Mouse (Mus musculus) kidney, postnatal 0 days (tissue): ENCODE data around the gene Olfr596. TPM values are rescaled to one million over a fixed set of nuclear protein-coding genes. Genes with fewer than 3 reads are reported as not detected.
"Not testable (repeated sequence)": the region's sequence is repeated elsewhere in the genome, so short reads cannot be mapped to it uniquely, and the experiment has no call there.

ENCODE experiments used
- ATAC-seq: fragments of 200-750 bp; cut with Nextera tagmentation; replicated peaks from 2 replicates; pipeline ENCODE4 v1.8.0; 2017; ENCODE audit warnings: low read depth, moderate number of reproducible peaks, moderate TSS enrichment, moderate library complexity; ENCODE audit not compliant: low FRiP score
- DNase-seq: peaks from one replicate; pipeline ENCODE4 v3.0.0-alpha.2; 2016; ENCODE audit warnings: low spot score
- H3K27ac ChIP-seq: fragments of 300-500 bp; sonication (generic); 2 replicates; pipeline ENCODE4 v1.5.1; 2014; ENCODE audit warnings: mild to moderate bottlenecking
- H3K27me3 ChIP-seq: fragments of 300-500 bp; sonication (generic); 2 replicates; pipeline ENCODE4 v1.6.1; 2014; ENCODE audit warnings: low read length, mixed read lengths; ENCODE audit not compliant: insufficient read depth
- H3K36me3 ChIP-seq: fragments of 300-500 bp; sonication (generic); 2 replicates; pipeline ENCODE4 v1.6.1; 2014; ENCODE audit warnings: low read length, mixed read lengths; ENCODE audit not compliant: insufficient read depth
- H3K4me1 ChIP-seq: fragments of 300-500 bp; sonication (generic); replicated peaks from 2 replicates; pipeline ENCODE4 v1.6.1; 2014; ENCODE audit warnings: antibody characterized with exemption, low read length, mixed read lengths; ENCODE audit not compliant: insufficient read depth
- H3K4me2 ChIP-seq: fragments of 300-500 bp; sonication (generic); 2 replicates; pipeline ENCODE4 v1.6.1; 2014; ENCODE audit warnings: mild to moderate bottlenecking, low read length, moderate library complexity, mixed read lengths
- H3K4me3 ChIP-seq: fragments of 300-500 bp; sonication (generic); replicated peaks from 2 replicates; pipeline ENCODE4 v1.5.1; 2014; ENCODE audit warnings: low read depth, low read length
- H3K9ac ChIP-seq: fragments of 300-500 bp; sonication (generic); 2 replicates; pipeline ENCODE4 v1.6.1; 2014; ENCODE audit warnings: low read depth, low read length
- H3K9me3 ChIP-seq: fragments of 300-500 bp; sonication (generic); replicated peaks from 2 replicates; pipeline ENCODE4 v1.6.1; 2016; ENCODE audit warnings: low read length, inconsistent platforms, mixed read lengths
- CTCF ChIP-seq: IDR thresholded peaks from 2 replicates; pipeline ENCODE4 v1.5.1; 2016; ENCODE audit warnings: antibody characterized with exemption, low read depth, mild to moderate bottlenecking, moderate library complexity
- WGBS: fragments of 180-500 bp; shearing (Covaris S2); extraction: QIAGEN DNeasy Blood & Tissue Kit; methylation state at CpG from one replicate; pipeline ENCODE4 v1.1.7; 2014; 5-methylcytosine and 5-hydroxymethylcytosine counted together
- microRNA-seq: library from miRNA; unstranded; fragments of <30 nt; microRNA quantifications from one replicate; pipeline ENCODE4, GENCODE M21; 2016
- polyA plus RNA-seq: library from polyadenylated mRNA; unstranded; fragments of >200 nt; fragmentation: Nextera tagmentation; extraction: Ambion mirVana; gene quantifications from 2 replicates; pipeline ENCODE4 v1.2.1, GENCODE M21; 2015

The Olfr596 gene
- not detected in 2 replicates for polyA plus RNA-seq

DNA sequence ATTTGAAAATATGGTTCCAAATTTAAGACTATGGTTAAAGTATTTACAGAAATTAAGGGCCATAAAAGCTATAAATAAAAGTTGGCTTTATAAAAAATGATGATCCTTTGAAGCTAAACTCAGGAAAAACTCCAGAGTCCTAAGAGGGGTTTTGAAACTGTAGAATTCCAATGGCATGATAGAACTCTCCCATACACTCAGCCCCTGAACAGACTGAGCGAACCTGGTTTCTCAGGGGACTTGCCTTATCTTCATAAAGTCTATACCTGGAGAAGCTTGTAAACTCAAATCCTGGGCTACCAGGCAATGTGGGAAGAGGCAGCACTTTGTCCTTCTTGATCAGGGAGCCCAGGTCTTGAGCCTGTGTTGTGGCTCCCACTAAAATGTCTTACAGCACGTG, at the start of gene Olfr596:
Olfr596 (plus strand) TSS at position 301 of the 400 bp plus-strand sequence.
- H3K4me2 ChIP-seq, H3K4me3 ChIP-seq, H3K27ac ChIP-seq, H3K9me3 ChIP-seq, H3K36me3 ChIP-seq, DNase-seq, H3K27me3 ChIP-seq, ATAC-seq, H3K9ac ChIP-seq, H3K4me1 ChIP-seq: not testable (repeated sequence)
- WGBS, result 88% methylated on average over 2 of the region's 2 CpGs

GRCm38 (mm10) chr7:103316015-103316414, 10.6 kb downstream of the Olfr596 start, which contains the start of gene Olfr597:
Gene Olfr597, plus strand, starts transcription at chr7:103316315.
- H3K4me3 ChIP-seq, H3K27me3 ChIP-seq, H3K4me2 ChIP-seq, DNase-seq, H3K27ac ChIP-seq, H3K9me3 ChIP-seq, H3K4me1 ChIP-seq, H3K9ac ChIP-seq, H3K36me3 ChIP-seq, ATAC-seq: not testable (repeated sequence)
- 88% methylated on average over 2 of the region's 2 CpGs for WGBS

- no peaks in the 10 kb centered on the region for H3K4me1 ChIP-seq
- no peak within 1 kb of the TSS for H3K9ac ChIP-seq
- DNase-seq, result no peak
- no peak for ATAC-seq
- no peaks in the 10 kb centered on the region for H3K36me3 ChIP-seq
- TF ChIP-seq CTCF, result no peak
- H3K9me3 ChIP-seq, result no peaks in the 10 kb centered on the region
- no peak within 1 kb of the TSS for H3K27ac ChIP-seq
- no peak within 1 kb of the TSS for H3K4me3 ChIP-seq
- H3K27me3 ChIP-seq, result no peaks in the 10 kb centered on the region
- no peak within 1 kb of the TSS for H3K4me2 ChIP-seq
Measured at GRCm38 (mm10) chr7:103323268-103323667, 17.8 kb downstream of the Olfr596 start, which contains the start of gene Olfr598. Gene Olfr598, plus strand, starts transcription at chr7:103323568.

DNA sequence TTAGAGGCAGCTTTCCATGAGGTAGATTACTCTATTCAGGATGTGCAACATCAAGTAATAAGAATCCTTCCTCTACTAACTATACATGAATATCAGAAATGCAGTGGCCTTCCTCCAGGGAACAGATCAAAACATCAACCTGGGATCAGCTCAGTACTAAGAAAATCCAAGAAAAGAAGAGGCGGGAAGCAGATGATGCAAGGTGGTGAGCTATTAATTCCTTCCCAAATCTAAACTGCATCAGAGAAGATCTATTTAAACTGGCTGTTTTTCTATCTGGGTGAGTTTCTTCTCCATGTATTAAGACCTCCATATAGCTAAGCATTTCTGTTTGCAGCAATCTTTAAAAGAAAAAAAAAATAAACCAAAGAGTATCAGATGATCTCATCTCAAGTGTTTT, 30.2 kb downstream of the Olfr596 start, which contains the start of gene Olfr599:
Olfr599 (plus strand) TSS at position 301 of the 400 bp plus-strand sequence.
- H3K36me3 ChIP-seq, result no peaks in the 10 kb centered on the region
- no peak within 1 kb of the TSS for H3K4me2 ChIP-seq
- no peaks in the 10 kb centered on the region for H3K27me3 ChIP-seq
- no peak for ATAC-seq
- H3K9me3 ChIP-seq, result no peaks in the 10 kb centered on the region
- TF ChIP-seq CTCF, result no peak
- 78% methylated on average over 1 of the region's 1 CpGs for WGBS
- DNase-seq, result no peak
- no peak within 1 kb of the TSS for H3K9ac ChIP-seq
- no peak within 1 kb of the TSS for H3K4me3 ChIP-seq
- no peak within 1 kb of the TSS for H3K27ac ChIP-seq
- no peaks in the 10 kb centered on the region for H3K4me1 ChIP-seq

- no peak for TF ChIP-seq CTCF
- Histone ChIP-seq H3K9ac (no peak within 1 kb of the TSS), H3K27ac (no peak within 1 kb of the TSS), H3K4me3 (no peak within 1 kb of the TSS), H3K36me3 (no peaks in the 10 kb centered on the region), H3K27me3 (no peaks in the 10 kb centered on the region), H3K9me3 (no peaks in the 10 kb centered on the region; the same call in 1 of the 2 replicates), H3K4me1 (no peaks in the 10 kb centered on the region), H3K4me2 (no peak within 1 kb of the TSS)
- ATAC-seq (no peak), DNase-seq (no peak)
Measured at GRCm38 (mm10) chr7:103349569-103349968, 44.1 kb downstream of the Olfr596 start, which contains the start of gene Olfr600. Gene Olfr600, minus strand, starts transcription at chr7:103349669.

Small RNA genes lying within 50 kb of the gene (microRNA-seq; reads per million reads assigned to microRNA genes)
- gene Gm23550 (not detected), gene Gm25171 (not detected)

Other genes with a start within 250 kb of the Olfr596 start
- gene Olfr584, start 223.8 kb upstream of the Olfr596 start, polyA plus RNA-seq, result not detected in 2 replicates
- not detected in 2 replicates for gene Olfr585, start 207.9 kb upstream of the Olfr596 start, polyA plus RNA-seq
- gene Olfr586, start 180.0 kb upstream of the Olfr596 start, polyA plus RNA-seq, result not detected in 2 replicates
- gene Olfr588-ps1, start 164.8 kb upstream of the Olfr596 start, polyA plus RNA-seq, result not detected in 2 replicates
- gene Olfr589, start 149.3 kb upstream of the Olfr596 start, polyA plus RNA-seq, result not detected in 2 replicates
- gene Olfr591, start 127.3 kb upstream of the Olfr596 start, polyA plus RNA-seq, result not detected in 2 replicates
- gene Olfr592, start 120.8 kb upstream of the Olfr596 start, polyA plus RNA-seq, result not detected in 2 replicates
- gene Olfr593, start 93.8 kb upstream of the Olfr596 start, polyA plus RNA-seq, result not detected in 2 replicates
- gene Olfr594, start 88.7 kb upstream of the Olfr596 start, polyA plus RNA-seq, result not detected in 2 replicates
- not detected in 2 replicates for gene Usp17ld, start 53.1 kb upstream of the Olfr596 start, polyA plus RNA-seq
- not detected in 2 replicates for gene Olfr597, start 10.7 kb downstream of the Olfr596 start, polyA plus RNA-seq
- not detected in 2 replicates for gene Olfr598, start 17.9 kb downstream of the Olfr596 start, polyA plus RNA-seq
- not detected in 2 replicates for gene Olfr599, start 30.3 kb downstream of the Olfr596 start, polyA plus RNA-seq
- not detected in 2 replicates for gene Olfr600, start 44.0 kb downstream of the Olfr596 start, polyA plus RNA-seq
- not detected in 2 replicates for gene Olfr601, start 57.0 kb downstream of the Olfr596 start, polyA plus RNA-seq
- gene Olfr603, start 80.5 kb downstream of the Olfr596 start, polyA plus RNA-seq, result not detected in 2 replicates
- not detected in 2 replicates for gene Usp17lc, start 109.4 kb downstream of the Olfr596 start, polyA plus RNA-seq
- gene Olfr605, start 139.8 kb downstream of the Olfr596 start, polyA plus RNA-seq, result not detected in 2 replicates
- gene Olfr606, start 143.4 kb downstream of the Olfr596 start, polyA plus RNA-seq, result not detected in 2 replicates
- not detected in 2 replicates for gene Olfr607, start 158.5 kb downstream of the Olfr596 start, polyA plus RNA-seq
- not detected in 2 replicates for gene Olfr608, start 164.2 kb downstream of the Olfr596 start, polyA plus RNA-seq
- not detected in 2 replicates for gene Olfr609, start 192.4 kb downstream of the Olfr596 start, polyA plus RNA-seq
- gene Olfr610, start 206.5 kb downstream of the Olfr596 start, polyA plus RNA-seq, result not detected in 2 replicates
- not detected in 2 replicates for gene Olfr611, start 215.2 kb downstream of the Olfr596 start, polyA plus RNA-seq
- gene Olfr612, start 237.1 kb downstream of the Olfr596 start, polyA plus RNA-seq, result not detected in 2 replicates
- gene Olfr613, start 242.4 kb downstream of the Olfr596 start, polyA plus RNA-seq, result not detected in 2 replicates